8 mouse cellular contexts compared by ENCODE assay signal in genomic region chrX:72274659-72275371, GRCm38 (mm10). TPM values are rescaled to one million over a fixed set of nuclear protein-coding genes. Genes with fewer than 3 reads are reported as not detected.
DNase-seq lines count a peak whose midpoint lies in the region; ATAC-seq and TF ChIP-seq lines count a peak whose summit lies in the region.

Gabre (minus strand) TSS chrX:72274803.

- peak; percentile 25 for DNase-seq in ES-E14 (ENCODE audit: low read depth, low spot score)
- peak; percentile 3 to 5 for DNase-seq in adrenal gland, postnatal 4 days (ENCODE audit: low spot score in 2 of 2)
- peak; percentile 50 for DNase-seq in gastrocnemius, postnatal 10 days
- peak; percentile 39 for DNase-seq in hindbrain, postnatal 0 days (ENCODE audit: low spot score)
- no peak for DNase-seq in liver, embryonic 14.5 days (ENCODE audit: low read depth in 3 of 3, low spot score in 3 of 3)

- no peak for TF ChIP-seq CTCF in hindbrain, postnatal 0 days (IDR thresholded peaks at IDR 0.05; ENCODE audit: low read depth)
- no peak for TF ChIP-seq CTCF in liver, embryonic 14.5 days (IDR thresholded peaks at IDR 0.05; ENCODE audit: low read depth)

- H3K36me3 ChIP-seq in ES-E14 (ENCODE audit: control insufficient read depth, insufficient read depth, low read length, poor library complexity, severe bottlenecking), result no peaks in the 10 kb centered on the region
- H3K36me3 ChIP-seq in hindbrain, postnatal 0 days (ENCODE audit: insufficient read depth, low read length), result no peaks in the 10 kb centered on the region
- no peaks in the 10 kb centered on the region for H3K36me3 ChIP-seq in liver, embryonic 14.5 days (replicated peaks; ENCODE audit: control insufficient read depth, insufficient read depth, low read depth)
- H3K36me3 ChIP-seq in neural tube, embryonic 14.5 days (ENCODE audit: control insufficient read depth, insufficient read depth, low read length), result no peaks in the 10 kb centered on the region

- peak; percentile 89 for ATAC-seq in hindbrain, postnatal 0 days
- no peak for ATAC-seq in liver, embryonic 14.5 days (ENCODE audit: insufficient read depth)
- peak; percentile 86 for ATAC-seq in neural tube, embryonic 14.5 days (ENCODE audit: low read depth)
- ATAC-seq in erythroid progenitor cell, adult 5-6 weeks (replicated peaks; ENCODE audit: low FRiP score, poor library complexity, severe bottlenecking), result no peak
- ATAC-seq in erythroblast, adult 5-6 weeks (replicated peaks; ENCODE audit: low FRiP score, poor library complexity, severe bottlenecking), result no peak

- H3K9ac ChIP-seq in ES-E14 (ENCODE audit: insufficient read depth, low read depth, low read length, poor library complexity, severe bottlenecking), result peak within 1 kb of the TSS; percentile 62; the same call in 1 of the 2 replicates
- H3K9ac ChIP-seq in hindbrain, postnatal 0 days (replicated peaks; ENCODE audit: low read length), result peak within 1 kb of the TSS; percentile 22; the same call in 1 of the 2 replicates
- no peak within 1 kb of the TSS for H3K9ac ChIP-seq in liver, embryonic 14.5 days (replicated peaks)
- no peak within 1 kb of the TSS for H3K9ac ChIP-seq in neural tube, embryonic 14.5 days (replicated peaks; ENCODE audit: low read depth, low read length)

- WGBS in hindbrain, postnatal 0 days, result 30% methylated on average over 31 of the region's 36 CpGs
- WGBS in liver, embryonic 14.5 days (ENCODE audit: insufficient replicate concordance), result 12% methylated on average over 25 of the region's 36 CpGs
- 26% methylated on average over 10 of the region's 36 CpGs for WGBS in neural tube, embryonic 14.5 days

- no peak within 1 kb of the TSS for H3K27ac ChIP-seq in ES-E14 (ENCODE audit: insufficient read depth, low read depth, low read length, poor library complexity, severe bottlenecking)
- H3K27ac ChIP-seq in hindbrain, postnatal 0 days, result no peak within 1 kb of the TSS
- no peak within 1 kb of the TSS for H3K27ac ChIP-seq in liver, embryonic 14.5 days
- H3K27ac ChIP-seq in neural tube, embryonic 14.5 days (ENCODE audit: low read depth, low read length), result no peak within 1 kb of the TSS

- H3K4me1 ChIP-seq in ES-E14 (ENCODE audit: control insufficient read depth in 2 of 2, insufficient read depth in 2 of 2, low read length in 2 of 2, poor library complexity in 1 of 2), result no peaks in the 10 kb centered on the region
- H3K4me1 ChIP-seq in hindbrain, postnatal 0 days (ENCODE audit: insufficient read depth, low read length), result no peaks in the 10 kb centered on the region
- no peaks in the 10 kb centered on the region for H3K4me1 ChIP-seq in liver, embryonic 14.5 days (replicated peaks; ENCODE audit: control insufficient read depth in 2 of 2, insufficient read depth in 2 of 2, low read length in 1 of 2)
- H3K4me1 ChIP-seq in neural tube, embryonic 14.5 days (ENCODE audit: control insufficient read depth, insufficient read depth, low read length), result no peaks in the 10 kb centered on the region

- no peaks in the 10 kb centered on the region for H3K27me3 ChIP-seq in hindbrain, postnatal 0 days (ENCODE audit: insufficient read depth, low read length)
- no peaks in the 10 kb centered on the region for H3K27me3 ChIP-seq in liver, embryonic 14.5 days (ENCODE audit: control insufficient read depth, insufficient read depth, low read length)
- H3K27me3 ChIP-seq in neural tube, embryonic 14.5 days (ENCODE audit: control insufficient read depth, insufficient read depth, low read length), result no peaks in the 10 kb centered on the region

- H3K4me2 ChIP-seq in hindbrain, postnatal 0 days (ENCODE audit: low read depth, low read length), result peak within 1 kb of the TSS; percentile 67
- H3K4me2 ChIP-seq in liver, embryonic 14.5 days (ENCODE audit: low read depth), result peak within 1 kb of the TSS; percentile 47
- peak within 1 kb of the TSS; percentile 52 for H3K4me2 ChIP-seq in neural tube, embryonic 14.5 days (ENCODE audit: low read depth, low read length)

- TF ChIP-seq EP300 in liver, embryonic 14.5 days (IDR thresholded peaks at IDR 0.05; ENCODE audit: low read depth), result no peak

- peak within 1 kb of the TSS; percentile 39 to 56; a peak in 3 of 4 replicates for H3K4me3 ChIP-seq in ES-E14 (ENCODE audit: insufficient read depth in 1 of 2, low read depth in 1 of 2, low read length in 2 of 2, poor library complexity in 1 of 2, severe bottlenecking in 1 of 2)
- H3K4me3 ChIP-seq in hindbrain, postnatal 0 days (ENCODE audit: low read length), result peak within 1 kb of the TSS; percentile 40
- peak within 1 kb of the TSS; percentile 23 to 29; a peak in 2 of 4 replicates for H3K4me3 ChIP-seq in liver, embryonic 14.5 days (ENCODE audit: insufficient read depth in 1 of 2, low read depth in 2 of 2, low read length in 2 of 2)
- peak within 1 kb of the TSS; percentile 33 for H3K4me3 ChIP-seq in neural tube, embryonic 14.5 days (ENCODE audit: low read depth, low read length)

- in situ Hi-C loops in ES-E14 (cut with MboI; ENCODE audit: low sequenced_read_pairs in 2 of 2, unreplicated experiment in 2 of 2), result no loop called here

- H3K9me3 ChIP-seq in ES-E14 (ENCODE audit: control insufficient read depth, insufficient read depth, low read depth, low read length), result no peaks in the 10 kb centered on the region
- H3K9me3 ChIP-seq in hindbrain, postnatal 0 days (ENCODE audit: low read length), result no peaks in the 10 kb centered on the region
- H3K9me3 ChIP-seq in liver, embryonic 14.5 days (ENCODE audit: control insufficient read depth, low read length), result no peaks in the 10 kb centered on the region
- H3K9me3 ChIP-seq in neural tube, embryonic 14.5 days (ENCODE audit: control insufficient read depth, low read length), result no peaks in the 10 kb centered on the region

TF ChIP-seq in ES-E14, 5 proteins besides CTCF, POLR2A, EP300 and RAD21:
- TF ChIP-seq ZNF384 (IDR thresholded peaks at IDR 0.05; ENCODE audit: low read depth, low read length) (no peak), CHD2 (IDR thresholded peaks at IDR 0.05; ENCODE audit: low read depth, low read length) (no peak), ZC3H11A (IDR thresholded peaks at IDR 0.05; ENCODE audit: borderline replicate concordance, low read depth, low read length) (no peak), HCFC1 (IDR thresholded peaks at IDR 0.05; ENCODE audit: borderline replicate concordance, insufficient read depth, low read length) (no peak), MAFK (IDR thresholded peaks at IDR 0.05; ENCODE audit: insufficient read depth, low read depth, low read length) (no peak)
TF ChIP-seq in ES-E14: peak in this region for 0.

RNA-seq across cellular contexts. Expression of gene Gabre, which starts in this region (rescaled TPM):
- 0.48 and 1.3 TPM in 2 replicates for total RNA-seq in ES-E14 (2012; rRNA removed)
- 1 to 10 TPM; 2.1 to 3.9 TPM for total RNA-seq in adrenal gland, postnatal 4 days (2021)
- total RNA-seq in gastrocnemius, postnatal 10 days (2021), result 1 to 10 TPM in 1 of 2 experiments, under 1 TPM in 1; 0.79 to 1.1 TPM
- 0.18 and 2.1 TPM in 2 replicates for total RNA-seq in hindbrain, postnatal 0 days (2014; rRNA removed)
- 0.93 and 1.4 TPM in 2 replicates for polyA plus RNA-seq in hindbrain, postnatal 0 days (2015; fragmentation: Nextera tagmentation; extraction: Ambion mirVana)
- 0.16 and 0.26 TPM in 2 replicates for polyA plus RNA-seq in liver, embryonic 14.5 days (2012; rRNA removed)
- not detected in 2 replicates for polyA plus RNA-seq in liver, embryonic 14.5 days (2014; fragmentation: Nextera tagmentation; extraction: Ambion mirVana)
- 0.55 and 0.71 TPM in 2 replicates for polyA plus RNA-seq in neural tube, embryonic 14.5 days (2014; fragmentation: Nextera tagmentation; extraction: Ambion mirVana)
- total RNA-seq in erythroid progenitor cell, adult 5-6 weeks (2015; ENCODE audit: low replicate concordance), result not detected in 2 replicates
- total RNA-seq in erythroid progenitor cell, adult 5-6 weeks (2017; ENCODE audit: low replicate concordance), result not detected in 2 replicates
- not detected in 2 replicates for total RNA-seq in erythroblast, adult 5-6 weeks (2015; ENCODE audit: low replicate concordance)
- total RNA-seq in erythroblast, adult 5-6 weeks (2017; ENCODE audit: low replicate concordance), result not detected in 2 replicates

Comparison
In these comparisons a context has a peak if more than half of its experiments do, and no peak if none do; other contexts are left out.
1. Peak in ATAC-seq, H3K4me3 ChIP-seq and H3K4me2 ChIP-seq in neural tube, embryonic 14.5 days; RNA of the gene not detected or under 1 TPM.
2. DNase-seq: peak in ES-E14 (single experiment), adrenal gland, postnatal 4 days (2 of 2), gastrocnemius, postnatal 10 days (single experiment) and hindbrain, postnatal 0 days (single experiment); none in liver, embryonic 14.5 days (0 of 3).
3. H3K9ac ChIP-seq: peak in ES-E14 (single experiment) and hindbrain, postnatal 0 days (single experiment); none in liver, embryonic 14.5 days (single experiment) and neural tube, embryonic 14.5 days (single experiment).
4. Peak in every context shown above with its lines, with median percentiles within 50 percentile points of each other: H3K4me3 ChIP-seq and H3K4me2 ChIP-seq.